Mouse (Mus musculus): ENCODE measurements around the gene Nebl. TPM values are rescaled to one million over a fixed set of nuclear protein-coding genes. Genes with fewer than 3 reads are reported as not detected.
"Not testable (repeated sequence)": the region's sequence is repeated elsewhere in the genome, so short reads cannot be mapped to it uniquely, and the experiment has no call there.

Gene Nebl
- total RNA-seq, 2 experiments from 2014 or later, result 0.45 to 0.55 TPM

GRCm38 (mm10) chr2:17363337-17364216, 367.7 kb downstream of the Nebl start:
- intact Hi-C loops (cut with DNase I; ENCODE audit: low total_unique reads), result no loop called here

GRCm38 (mm10) chr2:17362181-17362580, 369.1 kb downstream of the Nebl start:
- intact Hi-C loops (cut with DNase I; ENCODE audit: low total_unique reads), result no loop called here
- no peak for DNase-seq

More at GRCm38 (mm10) chr2:17363337-17364216, 367.7 kb downstream of the Nebl start:
- no peak for DNase-seq

DNA sequence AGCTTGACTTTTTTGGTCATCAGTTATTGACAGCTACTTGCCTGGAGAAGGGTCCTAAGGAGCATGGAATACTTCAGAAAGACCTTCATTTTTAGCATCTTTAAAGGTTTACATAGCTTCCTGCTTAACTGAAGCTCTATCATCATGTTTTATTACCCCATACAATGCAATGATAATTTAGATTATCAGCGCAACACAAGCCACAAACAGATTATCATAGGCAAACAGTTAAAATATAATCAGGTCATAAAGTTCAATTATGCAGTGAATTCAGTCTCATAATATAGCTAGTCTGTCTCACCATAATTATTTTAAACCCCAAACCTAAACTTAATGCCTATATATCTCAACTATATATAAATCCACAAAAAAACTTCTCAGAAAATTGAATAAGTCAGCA, 386.6 kb downstream of the Nebl start:
- DNase-seq, result no peak
- intact Hi-C loops (cut with DNase I; ENCODE audit: low total_unique reads), result no loop called here

DNA sequence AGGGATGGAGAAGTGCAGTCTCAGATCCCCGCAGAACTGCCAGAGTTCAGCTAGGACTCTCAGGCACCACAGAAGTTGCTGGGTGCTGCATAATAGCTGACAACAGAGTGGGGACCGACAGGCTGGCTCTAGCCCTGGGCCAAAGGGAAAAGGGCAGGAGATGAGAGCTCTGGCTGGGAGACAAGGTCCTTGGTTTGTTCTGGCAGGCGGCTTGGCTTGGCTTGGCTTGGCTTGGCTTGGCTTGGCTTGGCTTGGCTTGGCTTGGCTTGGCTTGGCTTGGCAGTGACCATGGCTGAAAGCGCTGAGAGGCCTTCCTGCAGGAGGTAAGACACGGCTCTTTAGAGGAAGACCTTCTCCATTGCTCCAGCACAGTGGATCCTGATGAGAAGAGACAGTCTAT, 395.8 kb downstream of the Nebl start:
- DNase-seq, result peak; percentile 8
- intact Hi-C loops (cut with DNase I; ENCODE audit: low total_unique reads), result no loop called here

- no peak for DNase-seq
- intact Hi-C loops (cut with DNase I; ENCODE audit: low total_unique reads), result no loop called here
These were observed 404.7 kb downstream of the Nebl start for GRCm38 (mm10) chr2:17326590-17326989.

DNA sequence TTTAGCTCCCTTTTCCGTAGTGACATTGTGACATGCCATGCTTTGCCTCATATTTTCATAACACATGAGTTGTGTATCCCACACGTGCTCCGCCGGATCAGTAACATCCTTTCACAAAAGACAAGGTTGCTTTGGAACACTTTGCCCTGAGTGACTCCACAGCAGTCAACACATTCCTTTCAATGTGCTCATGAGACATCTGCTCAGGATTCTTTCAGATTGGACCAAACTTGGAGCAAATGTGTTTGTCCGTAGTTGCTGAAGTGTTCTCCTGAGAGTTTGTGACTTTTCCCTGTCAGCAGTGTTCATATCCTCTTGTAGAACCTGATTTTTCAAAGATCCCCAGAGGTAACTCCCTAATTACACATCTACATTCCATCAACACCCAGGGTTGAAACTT, 414.4 kb downstream of the Nebl start:
- intact Hi-C loops (cut with DNase I; ENCODE audit: low total_unique reads), result no loop called here
- DNase-seq, result peak; percentile 22

DNA sequence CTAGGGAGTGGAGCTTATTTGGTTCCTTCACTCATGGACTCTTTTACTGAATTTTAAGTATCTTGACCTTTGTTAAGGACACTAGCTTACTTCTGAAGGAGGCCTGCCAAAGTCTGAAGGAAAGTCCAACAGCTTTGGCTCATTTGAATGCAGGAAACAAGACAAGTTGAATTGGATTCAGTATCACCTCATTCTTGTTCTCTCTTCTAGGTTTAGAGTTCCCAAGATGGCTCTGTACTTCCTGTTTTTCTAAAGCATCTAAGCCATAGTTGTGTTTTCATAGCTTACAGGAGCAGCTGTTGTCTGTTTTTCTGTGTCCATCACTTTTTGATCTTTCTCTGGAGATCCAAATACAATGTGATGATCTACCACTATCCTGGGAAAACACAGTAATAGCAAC, 429.9 kb downstream of the Nebl start:
- no peak for DNase-seq
- intact Hi-C loops (cut with DNase I; ENCODE audit: low total_unique reads), result no loop called here

GRCm38 (mm10) chr2:17297496-17297895, 433.8 kb downstream of the Nebl start:
- intact Hi-C loops (cut with DNase I; ENCODE audit: low total_unique reads), result no loop called here

DNA sequence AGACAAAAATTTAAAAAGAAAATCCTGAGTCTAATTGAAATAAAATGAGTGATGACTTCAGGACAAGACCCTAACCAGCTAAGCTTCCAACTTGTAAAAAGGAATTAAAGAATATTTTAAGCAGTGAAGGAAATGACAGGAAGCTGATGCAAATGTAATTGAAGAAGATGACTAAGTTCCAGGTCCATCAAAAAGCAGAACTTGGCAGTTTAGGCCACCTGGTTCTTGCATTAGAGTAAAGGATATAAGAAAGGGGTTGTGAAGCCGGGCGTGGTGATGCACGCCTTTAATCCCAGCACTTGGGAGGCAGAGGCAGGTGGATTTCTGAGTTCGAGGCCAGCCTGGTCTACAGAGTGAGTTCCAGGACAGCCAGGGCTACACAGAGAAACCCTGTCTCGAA, 436.0 kb downstream of the Nebl start:
- DNase-seq; intact Hi-C loops (cut with DNase I; ENCODE audit: low total_unique reads): not testable (repeated sequence)

More at GRCm38 (mm10) chr2:17297496-17297895, 433.8 kb downstream of the Nebl start:
- no peak for DNase-seq

Small RNA genes lying within 50 kb of the gene (microRNA-seq; reads per million reads assigned to microRNA genes)
- 0 reads per million in 2 experiments for gene Mir6419

Measured in gastrocnemius, postnatal 14 days (tissue).